Mouse (Mus musculus) liver, embryonic 11.5 days (tissue): ENCODE results near the gene Cacnb4. TPM values are rescaled to one million over a fixed set of nuclear protein-coding genes. Genes with fewer than 3 reads are reported as not detected.

Experiments used
- ATAC-seq: fragments of 200-750 bp; cut with Nextera tagmentation; replicated peaks from 2 replicates; pipeline ENCODE4 v1.8.0; 2017; ENCODE audit warnings: moderate number of reproducible peaks, mild to moderate bottlenecking, moderate TSS enrichment, moderate library complexity; ENCODE audit not compliant: low FRiP score
- DNase-seq: peaks from one replicate; pipeline ENCODE4 v3.0.0-alpha.2; 2017; ENCODE audit warnings: low spot score
- H3K27ac ChIP-seq: fragments of 300-500 bp; sonication (generic); 2 replicates; pipeline ENCODE4 v1.5.1; 2014; ENCODE audit warnings: mild to moderate bottlenecking, low read depth, low read length, control low read depth
- H3K27me3 ChIP-seq: fragments of 300-500 bp; sonication (generic); replicated peaks from 2 replicates; pipeline ENCODE4 v1.6.1; 2014; ENCODE audit warnings: low read length, mixed read lengths; ENCODE audit not compliant: control insufficient read depth, insufficient read depth
- H3K36me3 ChIP-seq: fragments of 300-500 bp; sonication (generic); 2 replicates; pipeline ENCODE4 v1.6.1; 2014; ENCODE audit warnings: mild to moderate bottlenecking, low read length, moderate library complexity, mixed read lengths; ENCODE audit not compliant: control insufficient read depth, insufficient read depth
- H3K4me1 ChIP-seq: fragments of 300-500 bp; sonication (generic); replicated peaks from 2 replicates; pipeline ENCODE4 v1.6.1; 2014; ENCODE audit warnings: low read length, mixed read lengths; ENCODE audit not compliant: control insufficient read depth, insufficient read depth
- H3K4me2 ChIP-seq: fragments of 300-500 bp; sonication (generic); 2 replicates; pipeline ENCODE4 v1.6.1; 2014; ENCODE audit warnings: mild to moderate bottlenecking, control low read depth, moderate library complexity
- H3K4me3 ChIP-seq: fragments of 300-500 bp; sonication (generic); 2 replicates; pipeline ENCODE4 v1.5.1; 2014; ENCODE audit warnings: low read depth, low read length, control low read depth
- H3K9ac ChIP-seq: fragments of 300-500 bp; sonication (generic); 2 replicates; pipeline ENCODE4 v1.6.1; 2014; ENCODE audit warnings: low read depth, low read length, control low read depth
- H3K9me3 ChIP-seq: fragments of 300-500 bp; sonication (generic); 2 replicates; pipeline ENCODE4 v1.6.1; 2016; ENCODE audit warnings: low read length, inconsistent platforms, mixed read lengths; ENCODE audit not compliant: control insufficient read depth
- WGBS: fragments of 180-500 bp; shearing (Covaris S2); extraction: QIAGEN DNeasy Blood & Tissue Kit; methylation state at CpG from one replicate; pipeline ENCODE4 v1.1.7; 2014; 5-methylcytosine and 5-hydroxymethylcytosine counted together
- polyA plus RNA-seq: library from polyadenylated mRNA; unstranded; fragments of >200 nt; fragmentation: Nextera tagmentation; extraction: Ambion mirVana; gene quantifications from 2 replicates; pipeline ENCODE4 v1.2.1, GENCODE M21; 2014

Gene Cacnb4
- polyA plus RNA-seq, 1 experiment from 2014 or later: 0.69 TPM

DNA sequence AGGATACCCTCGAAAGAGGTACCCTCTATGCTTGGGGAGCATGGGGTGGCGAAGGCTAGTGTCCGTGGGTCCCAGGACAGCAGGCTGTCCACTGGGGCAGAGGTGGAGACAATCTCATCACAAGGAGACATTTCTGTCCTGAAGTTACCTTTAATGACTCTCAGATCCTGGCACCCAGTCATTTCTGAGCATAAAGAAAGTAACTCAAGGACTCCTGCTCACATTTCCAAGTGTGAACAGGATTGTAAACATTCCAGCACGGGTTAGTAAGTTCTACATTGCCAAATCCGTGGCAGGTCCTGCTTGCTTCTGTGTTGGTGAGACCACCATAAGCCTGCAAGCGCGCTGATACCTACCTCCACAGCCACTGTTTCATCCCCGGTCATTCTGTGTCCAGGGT, 196.2 kb downstream of the Cacnb4 start:
- 85% methylated on average over 8 of the region's 8 CpGs for WGBS
- H3K4me2 ChIP-seq: no peak overlapping the region
- H3K36me3 ChIP-seq: no peaks in the 10 kb centered on the region
- DNase-seq: no peak
- no peaks in the 10 kb centered on the region for H3K4me1 ChIP-seq
- ATAC-seq: no peak
- no peak overlapping the region for H3K27ac ChIP-seq
- H3K4me3 ChIP-seq: no peak overlapping the region
- H3K9me3 ChIP-seq: no peaks in the 10 kb centered on the region
- no peaks in the 10 kb centered on the region for H3K27me3 ChIP-seq
- no peak overlapping the region for H3K9ac ChIP-seq

DNA sequence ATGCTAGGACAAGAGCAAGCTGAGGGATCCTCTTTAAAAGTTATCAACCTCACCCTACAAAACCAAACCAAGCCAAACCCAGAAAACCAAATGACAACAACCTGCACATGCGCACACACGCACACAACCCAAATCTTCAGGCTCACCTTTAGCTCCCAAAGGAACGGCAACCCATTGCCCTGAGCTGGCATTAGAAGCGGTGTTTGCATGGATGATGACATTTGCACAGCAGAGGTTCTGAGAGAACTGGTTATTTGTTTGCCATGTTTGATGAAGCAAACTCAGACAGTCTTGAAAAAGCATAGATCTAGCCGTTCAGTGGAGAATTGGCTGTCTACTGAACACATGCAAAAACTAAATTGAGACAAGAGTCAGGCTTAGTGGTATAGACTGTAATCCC, 198.1 kb downstream of the Cacnb4 start:
- H3K27ac ChIP-seq: no peak overlapping the region
- H3K9me3 ChIP-seq: no peaks in the 10 kb centered on the region
- DNase-seq (no peak), ATAC-seq (no peak)
- H3K9ac ChIP-seq: no peak overlapping the region
- no peak overlapping the region for H3K4me2 ChIP-seq
- WGBS: 90% methylated on average over 5 of the region's 5 CpGs
- H3K4me1 ChIP-seq: no peaks in the 10 kb centered on the region
- no peaks in the 10 kb centered on the region for H3K27me3 ChIP-seq
- H3K36me3 ChIP-seq: no peaks in the 10 kb centered on the region
- H3K4me3 ChIP-seq: no peak overlapping the region

DNA sequence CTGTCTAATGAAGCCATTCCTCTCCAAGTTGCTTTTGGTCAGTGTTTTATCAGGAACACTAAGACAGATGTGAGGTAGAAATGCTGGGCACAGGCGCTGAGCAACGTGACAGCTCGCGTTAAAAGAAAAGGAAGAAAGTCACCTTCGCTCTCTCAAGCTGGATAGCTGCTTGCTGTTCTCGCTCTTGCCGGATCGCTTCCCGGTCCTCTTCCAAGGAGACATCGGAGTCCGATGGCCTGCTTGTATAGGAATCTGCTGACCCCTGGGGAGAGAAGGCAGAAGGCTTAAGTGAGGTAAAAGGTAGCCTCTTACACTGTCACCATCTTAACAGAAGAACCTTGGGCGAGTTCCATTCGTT, 199.1 kb downstream of the Cacnb4 start:
- DNase-seq (no peak), ATAC-seq (no peak)
- Histone ChIP-seq H3K36me3 (no peaks in the 10 kb centered on the region), H3K27ac (no peak overlapping the region), H3K4me3 (no peak overlapping the region), H3K9me3 (no peaks in the 10 kb centered on the region), H3K9ac (no peak overlapping the region), H3K4me1 (no peaks in the 10 kb centered on the region), H3K27me3 (no peaks in the 10 kb centered on the region), H3K4me2 (no peak overlapping the region)
- 86% methylated on average over 13 of the region's 13 CpGs for WGBS

DNA sequence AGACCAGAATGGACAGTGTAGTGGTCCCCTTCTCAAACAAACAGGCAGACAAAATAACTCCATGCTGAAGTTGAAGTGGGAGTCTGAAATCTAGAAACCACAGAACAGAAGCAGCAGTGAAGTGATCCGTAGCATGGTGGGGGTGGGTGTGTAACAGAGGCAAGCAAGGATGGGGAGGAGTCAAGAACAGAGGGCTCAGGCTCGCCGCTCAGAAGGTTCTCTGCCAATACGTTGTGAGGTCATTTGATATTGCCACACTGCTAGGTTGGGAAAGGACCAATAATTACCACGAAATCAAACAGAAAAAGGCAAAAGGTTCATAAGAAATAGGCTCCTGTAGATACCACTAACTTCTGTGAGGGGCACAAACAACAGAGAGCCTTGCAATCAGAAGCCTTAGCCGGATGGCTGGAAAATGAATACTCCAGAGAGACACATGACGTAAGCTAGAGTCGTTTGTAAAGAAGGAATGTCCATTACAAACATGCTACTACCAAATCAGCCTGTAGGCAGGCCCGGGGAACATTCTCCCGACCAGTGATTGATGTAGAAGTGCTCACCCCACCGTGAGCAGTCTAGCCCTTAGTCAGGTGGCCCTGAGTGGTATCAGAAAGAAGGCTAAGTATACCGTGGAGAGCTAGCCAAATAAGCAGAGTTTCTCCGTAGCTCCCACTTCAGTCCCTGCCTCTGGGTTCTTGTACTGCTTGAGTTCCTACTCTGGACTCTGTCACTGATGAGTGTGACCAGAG, 199.7 kb downstream of the Cacnb4 start:
- no peaks in the 10 kb centered on the region for H3K36me3 ChIP-seq
- H3K4me2 ChIP-seq: no peak overlapping the region
- no peaks in the 10 kb centered on the region for H3K9me3 ChIP-seq
- no peak for ATAC-seq
- no peak overlapping the region for H3K4me3 ChIP-seq
- H3K4me1 ChIP-seq: no peaks in the 10 kb centered on the region
- no peak for DNase-seq
- no peak overlapping the region for H3K27ac ChIP-seq
- H3K9ac ChIP-seq: no peak overlapping the region
- WGBS: 60% methylated on average over 13 of the region's 13 CpGs
- no peaks in the 10 kb centered on the region for H3K27me3 ChIP-seq

DNA sequence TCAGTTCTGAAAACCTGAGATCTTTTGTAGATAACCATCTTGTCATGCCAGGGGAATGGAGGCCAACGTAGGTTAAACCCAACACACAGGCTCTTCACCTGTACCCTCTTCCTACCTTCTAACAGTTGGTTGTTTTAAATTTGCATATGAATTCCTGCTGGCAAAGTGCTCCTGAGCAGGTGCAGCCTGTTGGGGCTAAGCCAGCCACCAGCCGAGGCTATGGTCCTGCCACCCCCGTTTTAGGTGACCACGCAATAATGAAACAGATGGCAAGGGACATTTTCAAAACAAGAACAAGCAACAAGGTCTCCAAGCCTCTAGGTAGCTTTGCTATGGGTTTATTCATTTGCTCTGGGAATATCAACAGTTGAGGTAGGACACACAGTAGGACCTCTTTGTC, 200.8 kb downstream of the Cacnb4 start:
- WGBS: 77% methylated on average over 4 of the region's 4 CpGs
- ATAC-seq: no peak
- H3K36me3 ChIP-seq: no peaks in the 10 kb centered on the region

DNA sequence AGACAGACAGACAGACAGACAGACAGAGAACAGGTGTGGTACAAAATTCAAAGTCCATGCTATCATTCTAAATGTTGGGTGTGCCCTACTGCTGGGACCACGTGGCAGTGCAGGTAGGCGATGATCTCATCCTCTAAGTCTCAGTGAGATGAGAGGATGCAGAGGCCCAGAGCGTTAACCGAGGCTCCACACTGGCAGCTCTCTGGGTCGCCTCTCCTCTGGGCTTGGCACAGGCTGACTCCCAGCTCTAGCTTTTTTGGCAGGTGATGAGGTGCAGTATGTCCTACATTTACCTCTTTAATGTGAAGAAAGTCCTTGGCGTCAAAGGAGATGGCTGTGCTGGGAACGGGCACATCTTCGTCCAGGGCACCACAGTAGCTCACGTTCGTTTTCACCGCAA, 202.1 kb downstream of the Cacnb4 start:
- DNase-seq (no peak), ATAC-seq (no peak)

More for the DNA sequence above, 200.8 kb downstream of the Cacnb4 start:
- no peak overlapping the region for H3K4me2 ChIP-seq
- no peak overlapping the region for H3K4me3 ChIP-seq
- H3K27me3 ChIP-seq: no peaks in the 10 kb centered on the region
- no peak overlapping the region for H3K9ac ChIP-seq
- no peak for DNase-seq
- H3K9me3 ChIP-seq: no peaks in the 10 kb centered on the region
- no peaks in the 10 kb centered on the region for H3K4me1 ChIP-seq
- no peak overlapping the region for H3K27ac ChIP-seq

DNA sequence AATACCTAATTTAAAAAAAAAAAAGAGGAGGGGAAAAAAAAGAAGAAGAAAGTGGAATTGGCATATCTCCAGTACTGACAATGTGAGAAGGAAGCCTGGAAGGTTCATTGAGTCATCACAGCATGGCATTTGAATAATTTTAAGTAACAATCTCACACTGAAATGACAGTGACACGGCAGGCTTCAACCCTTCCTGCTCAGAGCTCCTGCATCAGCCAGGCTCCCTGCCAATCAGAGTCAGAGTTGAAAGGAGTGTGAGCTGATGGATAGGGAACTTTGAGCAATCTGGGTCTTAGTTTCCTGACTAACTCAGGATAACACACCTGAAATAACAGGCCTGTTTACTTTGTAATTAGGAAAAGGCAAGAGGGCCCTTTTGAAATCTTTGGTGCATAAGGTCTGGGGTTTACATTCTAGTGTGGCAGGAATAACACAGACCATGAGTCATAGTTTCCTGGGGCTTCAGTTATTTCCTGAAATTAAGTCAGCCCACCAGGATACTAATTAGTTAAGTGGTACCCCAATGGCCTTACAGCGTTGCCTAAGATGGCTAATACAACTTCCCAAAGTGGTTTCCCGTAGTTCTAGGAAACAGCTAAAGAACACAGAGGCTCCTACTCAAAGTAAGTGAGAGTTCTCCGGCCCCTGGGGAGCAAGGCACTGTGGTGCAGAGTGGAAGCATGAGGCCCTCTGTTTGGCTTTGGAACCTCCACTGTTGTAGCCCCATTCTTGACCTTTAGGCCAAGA, 204.9 kb downstream of the Cacnb4 start:
- H3K27me3 ChIP-seq: no peaks in the 10 kb centered on the region
- H3K27ac ChIP-seq: no peak overlapping the region
- 42% methylated on average over 4 of the region's 4 CpGs for WGBS

More for the DNA sequence above, 202.1 kb downstream of the Cacnb4 start:
- no peaks in the 10 kb centered on the region for H3K9me3 ChIP-seq
- H3K27me3 ChIP-seq: no peaks in the 10 kb centered on the region
- H3K4me1 ChIP-seq: no peaks in the 10 kb centered on the region
- no peak overlapping the region for H3K4me3 ChIP-seq
- no peak overlapping the region for H3K4me2 ChIP-seq
- 87% methylated on average over 11 of the region's 11 CpGs for WGBS
- H3K9ac ChIP-seq: no peak overlapping the region
- H3K36me3 ChIP-seq: no peaks in the 10 kb centered on the region
- no peak overlapping the region for H3K27ac ChIP-seq

DNA sequence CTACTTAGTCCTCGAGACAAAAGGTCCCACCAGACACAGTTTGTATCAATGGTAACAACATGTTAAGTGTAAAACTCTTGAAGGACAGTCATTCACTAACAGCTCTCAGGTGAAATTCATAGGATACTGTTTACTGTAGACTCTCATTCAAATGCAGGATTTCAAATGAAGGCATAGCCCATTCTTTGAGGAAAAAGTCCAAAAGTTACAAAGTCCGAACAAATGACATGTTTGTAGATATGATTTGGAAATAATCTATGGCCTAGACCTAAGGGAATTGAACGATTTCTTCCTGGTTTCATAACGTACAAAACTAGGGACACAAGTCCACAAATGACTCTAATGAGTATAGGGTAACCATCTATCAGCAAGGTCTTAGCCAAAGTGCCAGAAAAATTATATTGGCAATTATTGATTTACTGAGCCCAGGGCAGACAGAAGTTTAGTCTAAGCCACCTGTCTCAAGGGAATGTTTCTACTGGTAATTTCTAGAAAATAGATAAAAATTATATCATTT, 206.5 kb downstream of the Cacnb4 start:
- H3K27me3 ChIP-seq: no peaks in the 10 kb centered on the region
- DNase-seq (no peak), ATAC-seq (no peak)
- no peak overlapping the region for H3K4me2 ChIP-seq
- H3K27ac ChIP-seq: no peak overlapping the region
- H3K4me3 ChIP-seq: no peak overlapping the region
- H3K9me3 ChIP-seq: no peaks in the 10 kb centered on the region
- no peak overlapping the region for H3K9ac ChIP-seq
- no peaks in the 10 kb centered on the region for H3K4me1 ChIP-seq
- 81% methylated on average over 4 of the region's 4 CpGs for WGBS
- no peaks in the 10 kb centered on the region for H3K36me3 ChIP-seq

More for the DNA sequence above, 204.9 kb downstream of the Cacnb4 start:
- Histone ChIP-seq H3K4me3 (no peak overlapping the region), H3K36me3 (no peaks in the 10 kb centered on the region), H3K4me1 (no peaks in the 10 kb centered on the region), H3K9ac (no peak overlapping the region), H3K9me3 (no peaks in the 10 kb centered on the region), H3K4me2 (no peak overlapping the region)
- ATAC-seq (no peak), DNase-seq (no peak)

DNA sequence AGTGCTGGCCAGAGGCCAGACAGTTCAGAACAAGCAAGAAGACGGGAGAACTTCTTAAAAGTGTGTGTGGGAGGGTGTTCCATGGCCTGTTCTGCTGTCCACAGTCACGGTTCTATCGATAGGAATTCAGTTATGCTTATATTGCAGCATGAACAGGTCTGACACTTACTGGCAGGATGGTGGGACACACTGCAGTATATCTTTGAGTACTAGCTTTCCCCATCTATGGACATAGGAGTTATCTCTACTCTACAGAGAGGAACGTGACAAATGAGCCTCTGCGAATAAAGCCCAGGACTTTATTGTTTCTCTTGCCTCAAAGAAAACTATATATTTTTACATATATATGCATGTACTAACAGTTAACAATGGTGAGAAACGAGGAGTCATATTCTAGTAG, 209.0 kb downstream of the Cacnb4 start:
- H3K4me2 ChIP-seq: no peak overlapping the region
- H3K4me3 ChIP-seq: no peak overlapping the region
- WGBS: 70% methylated on average over 6 of the region's 6 CpGs
- H3K9me3 ChIP-seq: no peaks in the 10 kb centered on the region
- ATAC-seq (no peak), DNase-seq (no peak)
- no peaks in the 10 kb centered on the region for H3K36me3 ChIP-seq
- no peaks in the 10 kb centered on the region for H3K27me3 ChIP-seq
- no peak overlapping the region for H3K27ac ChIP-seq
- no peak overlapping the region for H3K9ac ChIP-seq
- H3K4me1 ChIP-seq: no peaks in the 10 kb centered on the region
